Mouse (Mus musculus) hindbrain, embryonic 11.5 days (tissue): ENCODE measurements around the gene 4933415A04Rik. TPM values are rescaled to one million over a fixed set of nuclear protein-coding genes. Genes with fewer than 3 reads are reported as not detected.

Experiments
- ATAC-seq: fragments of 200-750 bp; cut with Nextera tagmentation; 2 replicates; pipeline ENCODE4 v1.8.0; 2017; ENCODE audit warnings: mild to moderate bottlenecking, moderate TSS enrichment, moderate library complexity; ENCODE audit not compliant: low FRiP score
- DNase-seq: peaks from one replicate; pipeline ENCODE4 v3.0.0-alpha.2; 2015; ENCODE audit warnings: low spot score
- H3K27ac ChIP-seq: fragments of 300-500 bp; sonication (generic); 2 replicates; pipeline ENCODE4 v1.5.1; 2014; ENCODE audit warnings: mild to moderate bottlenecking, low read depth, low read length
- H3K27me3 ChIP-seq: fragments of 300-500 bp; sonication (generic); 2 replicates; pipeline ENCODE4 v1.6.1; 2014; ENCODE audit warnings: mild to moderate bottlenecking, low read length, moderate library complexity, mixed read lengths; ENCODE audit not compliant: control insufficient read depth, insufficient read depth
- H3K36me3 ChIP-seq: fragments of 300-500 bp; sonication (generic); 2 replicates; pipeline ENCODE4 v1.6.1; 2014; ENCODE audit warnings: mild to moderate bottlenecking, low read length, moderate library complexity, mixed read lengths; ENCODE audit not compliant: control insufficient read depth, insufficient read depth
- H3K4me1 ChIP-seq: fragments of 300-500 bp; sonication (generic); replicated peaks from 2 replicates; pipeline ENCODE4 v1.6.1; 2014; ENCODE audit warnings: low read length, mixed read lengths; ENCODE audit not compliant: control insufficient read depth, insufficient read depth
- H3K4me2 ChIP-seq: fragments of 300-500 bp; sonication (generic); replicated peaks from 2 replicates; pipeline ENCODE4 v1.6.1; 2014; ENCODE audit warnings: mild to moderate bottlenecking, low read depth, low read length
- H3K4me3 ChIP-seq: fragments of 300-500 bp; sonication (generic); 2 replicates; pipeline ENCODE4 v1.5.1; 2014; ENCODE audit warnings: low read depth, low read length
- H3K9ac ChIP-seq: fragments of 300-500 bp; sonication (generic); 2 replicates; pipeline ENCODE4 v1.6.1; 2014; ENCODE audit warnings: low read depth, low read length
- H3K9me3 ChIP-seq: fragments of 300-500 bp; sonication (generic); 2 replicates; pipeline ENCODE4 v1.6.1; 2016; ENCODE audit warnings: low read length; ENCODE audit not compliant: control insufficient read depth
- WGBS: fragments of 180-500 bp; shearing (Covaris S2); extraction: QIAGEN DNeasy Blood & Tissue Kit; methylation state at CpG from one replicate; pipeline ENCODE4 v1.1.7; 2014; 5-methylcytosine and 5-hydroxymethylcytosine counted together
- polyA plus RNA-seq: library from polyadenylated mRNA; unstranded; fragments of >200 nt; fragmentation: Nextera tagmentation; extraction: Ambion mirVana; gene quantifications from 2 replicates; pipeline ENCODE4 v1.2.1, GENCODE M21; 2014

4933415A04Rik gene
- polyA plus RNA-seq, 1 experiment from 2014 or later, result 8.5 TPM

DNA sequence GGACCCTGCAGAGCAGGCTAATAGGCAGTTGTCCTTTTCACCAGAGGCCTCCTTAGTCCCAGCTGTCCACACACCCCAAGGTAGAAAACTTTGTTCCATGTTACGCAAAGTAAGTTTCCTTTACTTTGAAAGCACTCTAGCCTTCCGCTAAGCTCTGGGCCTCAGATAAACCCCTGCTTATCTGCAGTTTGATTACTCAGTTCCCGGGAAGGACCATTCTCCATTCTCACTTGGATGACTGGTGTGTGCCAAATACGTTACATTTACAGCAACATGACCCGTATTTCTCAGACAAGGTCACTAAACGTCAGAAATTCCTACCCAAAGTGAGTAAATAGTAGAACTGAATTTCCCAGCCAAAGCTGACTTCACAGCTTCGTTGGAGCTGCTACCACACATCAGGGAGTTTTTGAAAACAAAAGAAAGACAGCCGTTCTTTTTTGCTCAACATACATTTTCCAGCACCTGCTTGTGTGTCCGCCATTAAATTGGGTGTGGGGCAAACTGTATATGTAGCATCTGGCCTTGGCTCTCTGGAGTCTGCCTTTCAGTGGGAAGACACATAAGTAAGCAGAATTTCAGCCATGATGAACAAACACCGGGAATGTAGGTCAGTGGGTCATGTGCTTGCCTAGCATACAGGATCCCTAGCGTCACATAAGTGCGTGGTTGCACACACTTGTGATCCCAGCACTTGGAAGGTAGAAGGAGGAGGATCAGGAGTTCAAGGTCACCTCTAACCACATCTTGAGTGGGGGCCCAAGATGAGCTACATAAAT is 38.0 kb upstream of the 4933415A04Rik start:
- H3K36me3 ChIP-seq, result no peaks in the 10 kb centered on the region
- WGBS, result 83% methylated on average over 12 of the region's 12 CpGs
- no peak overlapping the region for H3K4me3 ChIP-seq
- H3K27ac ChIP-seq, result 0 out of 2 replicates have a peak overlapping the region, but pooled peaks have one; percentile 58
- no peak overlapping the region for H3K9ac ChIP-seq
- H3K4me2 ChIP-seq, result no peak overlapping the region
- H3K27me3 ChIP-seq, result no peaks in the 10 kb centered on the region
- ATAC-seq, result no peak
- no peaks in the 10 kb centered on the region for H3K9me3 ChIP-seq
- no peak for DNase-seq
- peaks cover 7% of the 10 kb centered on the region for H3K4me1 ChIP-seq

DNA sequence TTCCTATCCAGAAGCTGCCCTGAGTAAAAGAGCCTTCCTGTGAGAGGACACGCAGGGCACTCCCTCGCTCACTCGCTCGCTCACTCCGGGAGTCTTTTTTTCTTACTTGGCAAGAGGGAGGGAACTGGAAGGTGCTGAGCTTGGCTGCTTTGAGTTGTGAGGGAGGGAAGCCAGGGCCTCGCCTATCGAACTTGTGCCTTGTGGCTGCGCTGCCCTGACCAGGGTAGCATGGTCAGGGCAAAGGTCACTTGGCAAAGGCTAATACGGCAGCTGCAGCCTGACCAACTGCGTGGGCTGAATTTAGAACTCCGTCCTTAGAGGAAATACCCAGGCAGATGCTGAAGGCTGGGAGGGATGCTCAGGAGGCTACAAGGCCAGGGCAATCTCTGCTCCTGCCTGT is 37.1 kb upstream of the 4933415A04Rik start:
- Histone ChIP-seq H3K27ac (no peak overlapping the region), H3K36me3 (no peaks in the 10 kb centered on the region), H3K4me1 (peaks cover 7% of the 10 kb centered on the region), H3K4me3 (no peak overlapping the region), H3K27me3 (no peaks in the 10 kb centered on the region), H3K9me3 (no peaks in the 10 kb centered on the region), H3K4me2 (no peak overlapping the region), H3K9ac (no peak overlapping the region)
- 48% methylated on average over 11 of the region's 11 CpGs for WGBS
- ATAC-seq, result no peak
- no peak for DNase-seq

DNA sequence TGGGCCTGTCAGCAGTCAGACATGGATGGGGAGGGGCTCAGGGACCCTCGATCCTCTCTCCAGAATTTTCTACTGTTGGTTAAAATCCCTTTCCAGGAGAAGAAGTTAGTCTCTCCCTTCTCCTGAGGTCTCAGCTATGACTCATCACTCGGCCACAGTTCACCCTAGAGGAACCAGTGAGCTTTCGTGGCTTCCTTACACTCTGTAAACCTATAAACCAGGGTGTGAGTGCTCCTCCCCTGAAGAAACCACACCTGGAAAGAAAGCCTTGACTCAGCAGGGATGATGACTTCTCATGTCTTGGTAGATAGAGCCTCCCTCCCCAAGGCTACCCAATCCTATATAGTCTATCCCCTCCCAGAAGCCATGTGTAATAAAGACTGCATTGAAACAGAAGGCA is 35.1 kb upstream of the 4933415A04Rik start:
- 91% methylated on average over 3 of the region's 3 CpGs for WGBS
- ATAC-seq (no peak), DNase-seq (no peak)
- Histone ChIP-seq H3K9ac (no peak overlapping the region), H3K4me1 (peaks cover 7% of the 10 kb centered on the region), H3K27ac (no peak overlapping the region), H3K9me3 (no peaks in the 10 kb centered on the region), H3K27me3 (no peaks in the 10 kb centered on the region), H3K4me2 (no peak overlapping the region), H3K4me3 (no peak overlapping the region), H3K36me3 (no peaks in the 10 kb centered on the region)

DNA sequence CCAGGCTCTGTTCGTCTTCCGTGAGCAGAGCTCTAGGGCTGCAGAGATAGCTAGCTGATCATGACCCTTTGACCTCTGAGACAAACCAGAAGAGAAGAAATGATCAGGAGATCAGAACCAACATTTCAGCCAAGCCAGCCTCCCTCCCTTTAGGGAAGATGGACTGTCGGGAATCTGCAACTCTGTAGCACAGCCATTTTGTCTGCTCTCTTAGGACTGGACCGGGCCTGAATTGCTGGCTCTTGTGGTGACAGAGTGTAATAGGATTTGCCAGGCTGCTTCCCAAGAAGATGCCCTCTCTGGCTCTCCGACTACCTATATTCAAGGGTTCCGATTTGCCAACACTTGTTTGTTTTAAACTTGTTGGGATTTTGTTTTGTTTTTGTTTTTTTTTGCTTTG is 34.2 kb upstream of the 4933415A04Rik start:
- Histone ChIP-seq H3K4me3 (no peak overlapping the region), H3K4me2 (no peak overlapping the region), H3K27me3 (no peaks in the 10 kb centered on the region), H3K27ac (no peak overlapping the region; the same call in 1 of the 2 replicates), H3K9ac (no peak overlapping the region), H3K9me3 (no peaks in the 10 kb centered on the region), H3K4me1 (peaks cover 7% of the 10 kb centered on the region), H3K36me3 (no peaks in the 10 kb centered on the region)
- no peak for DNase-seq
- no peak for ATAC-seq
- 77% methylated on average over 6 of the region's 6 CpGs for WGBS

DNA sequence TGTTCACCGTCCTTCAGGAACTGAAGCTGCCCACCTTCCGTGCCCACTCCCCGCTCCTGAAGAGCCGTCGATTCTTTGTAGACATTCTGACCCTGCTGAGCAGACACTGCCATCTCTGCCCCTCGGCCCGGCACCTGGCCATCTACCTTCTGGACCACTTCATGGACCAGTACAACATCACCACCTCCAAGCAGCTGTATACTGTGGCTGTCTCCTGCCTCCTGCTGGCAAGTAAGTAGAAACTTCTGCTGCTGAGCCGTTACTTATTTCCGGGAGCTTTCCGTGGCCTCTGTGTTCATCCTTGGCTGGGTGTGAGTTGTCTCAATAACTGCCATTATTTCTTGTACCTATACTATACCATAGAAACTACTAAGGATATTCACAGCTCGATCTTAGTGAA is 30.3 kb upstream of the 4933415A04Rik start:
- H3K4me3 ChIP-seq, result no peak overlapping the region
- no peak overlapping the region for H3K9ac ChIP-seq
- no peak overlapping the region for H3K27ac ChIP-seq
- H3K4me1 ChIP-seq, result no peaks in the 10 kb centered on the region
- no peaks in the 10 kb centered on the region for H3K27me3 ChIP-seq
- no peaks in the 10 kb centered on the region for H3K9me3 ChIP-seq
- no peaks in the 10 kb centered on the region for H3K36me3 ChIP-seq
- WGBS, result 88% methylated on average over 11 of the region's 11 CpGs
- H3K4me2 ChIP-seq, result no peak overlapping the region
- ATAC-seq (no peak), DNase-seq (no peak)

DNA sequence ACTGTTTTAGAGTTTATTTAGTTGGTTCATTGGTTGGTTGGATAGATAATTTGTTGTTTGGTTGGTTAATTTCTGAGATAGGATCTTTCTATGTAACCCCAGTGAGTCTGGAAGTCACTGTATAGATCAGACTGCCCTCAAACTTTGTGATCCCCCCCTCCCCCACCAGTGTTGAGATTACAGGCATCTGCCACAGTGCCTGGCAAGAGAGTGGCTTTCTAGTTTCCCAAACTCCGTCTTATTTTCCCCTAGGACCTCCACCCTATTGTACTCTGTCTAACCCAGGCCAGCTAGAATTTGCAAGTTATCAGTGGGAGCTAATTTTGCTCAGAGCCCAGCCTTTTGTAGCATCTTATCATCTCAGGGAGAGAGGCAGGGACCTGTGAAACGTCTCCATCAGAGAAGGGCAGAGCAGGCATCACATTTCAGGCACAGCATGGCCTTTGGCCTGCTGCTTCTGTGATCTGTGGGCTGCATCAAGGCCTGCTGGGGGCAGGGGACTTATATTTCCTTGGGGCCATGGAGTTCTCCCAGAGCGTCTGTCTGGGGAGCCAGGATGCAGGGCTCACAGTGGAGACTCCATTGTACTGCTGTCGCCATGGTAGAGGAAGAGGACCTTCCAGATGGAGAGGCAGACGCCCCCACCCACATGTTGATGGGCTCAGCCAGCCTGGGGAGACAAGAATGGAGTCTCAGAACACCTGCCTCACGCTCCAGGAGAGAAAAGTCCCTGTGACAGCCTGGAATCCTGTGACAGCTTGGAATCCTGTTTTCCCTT is 27.1 kb upstream of the 4933415A04Rik start:
- Histone ChIP-seq H3K9me3 (no peaks in the 10 kb centered on the region), H3K4me3 (no peak overlapping the region), H3K4me1 (no peaks in the 10 kb centered on the region), H3K9ac (no peak overlapping the region), H3K27ac (peak overlapping the region; percentile 63; the same call in 1 of the 2 replicates), H3K36me3 (no peaks in the 10 kb centered on the region), H3K27me3 (no peaks in the 10 kb centered on the region), H3K4me2 (no peak overlapping the region)
- ATAC-seq (peak; percentile 81), DNase-seq (peak; percentile 43)
- 10% methylated on average over 5 of the region's 6 CpGs for WGBS

DNA sequence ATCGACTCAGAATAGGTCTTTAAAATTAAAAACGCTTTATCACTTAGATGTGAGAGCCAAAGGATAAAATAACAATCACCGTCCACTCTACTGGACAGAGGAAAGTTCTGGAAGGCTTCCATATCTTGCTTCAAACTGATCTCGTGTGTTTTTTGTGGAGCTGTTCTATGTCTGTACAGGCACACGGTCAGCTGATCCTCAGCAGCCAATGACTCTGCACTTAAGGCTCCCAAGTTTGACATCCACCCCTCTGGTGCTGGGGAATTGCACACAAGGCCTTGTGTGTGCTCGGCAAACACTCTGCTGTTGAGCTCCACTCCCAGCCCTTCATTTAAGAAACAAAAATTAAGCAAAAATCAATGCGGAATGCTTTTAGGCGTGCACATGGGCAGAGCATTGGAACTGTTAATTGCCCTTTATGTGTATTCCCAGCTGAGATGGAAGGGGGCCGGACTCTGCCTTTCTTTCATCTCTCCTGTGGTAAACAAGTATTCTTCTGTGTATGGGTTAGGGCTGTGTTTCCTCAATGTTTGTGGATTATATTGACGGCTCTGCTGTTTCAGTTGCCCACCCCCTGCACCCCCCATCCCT is 23.1 kb upstream of the 4933415A04Rik start:
- no peaks in the 10 kb centered on the region for H3K36me3 ChIP-seq
- ATAC-seq, result no peak
- 78% methylated on average over 10 of the region's 10 CpGs for WGBS
- no peak overlapping the region; the same call in 1 of the 2 replicates for H3K27ac ChIP-seq
- H3K4me3 ChIP-seq, result no peak overlapping the region
- H3K9me3 ChIP-seq, result no peaks in the 10 kb centered on the region
- H3K4me1 ChIP-seq, result peaks cover 6% of the 10 kb centered on the region; the same call in 1 of the 2 replicates
- H3K9ac ChIP-seq, result no peak overlapping the region
- H3K4me2 ChIP-seq, result no peak overlapping the region
- DNase-seq, result no peak
- no peaks in the 10 kb centered on the region for H3K27me3 ChIP-seq

DNA sequence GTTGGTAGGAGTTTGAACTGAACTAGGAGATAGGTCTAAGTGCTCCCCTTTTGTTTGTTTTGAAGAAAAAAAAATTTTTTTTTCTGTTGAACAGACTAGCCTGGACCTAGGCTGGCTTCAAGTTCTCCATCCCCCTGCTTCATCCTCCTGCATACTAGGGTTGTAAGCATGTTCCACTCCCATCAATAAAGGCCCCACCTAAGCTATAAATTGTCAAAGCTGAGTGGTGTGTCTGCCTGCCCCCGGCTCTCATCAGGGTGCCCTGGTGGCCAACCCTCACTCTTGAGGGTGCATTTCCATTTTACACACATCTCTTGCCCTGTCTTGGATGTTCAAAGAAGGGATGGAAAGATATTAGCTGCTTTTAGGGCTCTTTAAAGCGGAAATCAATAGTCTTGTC is 21.4 kb upstream of the 4933415A04Rik start:
- DNase-seq, result no peak
- WGBS, result 47% methylated on average over 2 of the region's 2 CpGs
- no peaks in the 10 kb centered on the region for H3K9me3 ChIP-seq
- no peaks in the 10 kb centered on the region for H3K36me3 ChIP-seq
- H3K4me1 ChIP-seq, result peaks cover 6% of the 10 kb centered on the region; the same call in 1 of the 2 replicates
- H3K4me3 ChIP-seq, result no peak overlapping the region
- ATAC-seq, result no peak
- H3K27ac ChIP-seq, result 0 out of 2 replicates have a peak overlapping the region, but pooled peaks have one; percentile 27
- H3K27me3 ChIP-seq, result no peaks in the 10 kb centered on the region
- H3K4me2 ChIP-seq, result no peak overlapping the region
- H3K9ac ChIP-seq, result no peak overlapping the region
